Mouse (Mus musculus) intestine, postnatal 0 days (tissue): Measurements from ENCODE around the gene Paox. TPM values are rescaled to one million over a fixed set of nuclear protein-coding genes. Genes with fewer than 3 reads are reported as not detected.

Experiments
- ATAC-seq: fragments of 200-750 bp; cut with Nextera tagmentation; 2 replicates; pipeline ENCODE4 v1.8.0; 2017; ENCODE audit warnings: mild to moderate bottlenecking, moderate TSS enrichment, moderate library complexity
- H3K27ac ChIP-seq: fragments of 300-500 bp; sonication (generic); 2 replicates; pipeline ENCODE4 v1.5.1; 2014; ENCODE audit warnings: mild to moderate bottlenecking, low read depth, low read length, moderate library complexity
- H3K27me3 ChIP-seq: fragments of 300-500 bp; sonication (generic); replicated peaks from 2 replicates; pipeline ENCODE4 v1.6.1; 2014; ENCODE audit warnings: low read length, mixed read lengths; ENCODE audit not compliant: control insufficient read depth, insufficient read depth
- H3K36me3 ChIP-seq: fragments of 300-500 bp; sonication (generic); 2 replicates; pipeline ENCODE4 v1.6.1; 2014; ENCODE audit warnings: mild to moderate bottlenecking, moderate library complexity; ENCODE audit not compliant: control insufficient read depth, insufficient read depth
- H3K4me1 ChIP-seq: fragments of 300-500 bp; sonication (generic); replicated peaks from 2 replicates; pipeline ENCODE4 v1.6.1; 2014; ENCODE audit warnings: antibody characterized with exemption, low read length, mixed read lengths; ENCODE audit not compliant: control insufficient read depth, insufficient read depth
- H3K4me2 ChIP-seq: fragments of 300-500 bp; sonication (generic); replicated peaks from 2 replicates; pipeline ENCODE4 v1.6.1; 2014; ENCODE audit warnings: low read depth, mild to moderate bottlenecking, moderate library complexity
- H3K4me3 ChIP-seq: fragments of 300-500 bp; sonication (generic); 2 replicates; pipeline ENCODE4 v1.5.1; 2014; ENCODE audit warnings: low read depth, low read length
- H3K9ac ChIP-seq: fragments of 300-500 bp; sonication (generic); 2 replicates; pipeline ENCODE4 v1.6.1; 2014; ENCODE audit warnings: mild to moderate bottlenecking, low read depth, low read length
- H3K9me3 ChIP-seq: fragments of 300-500 bp; sonication (generic); 2 replicates; pipeline ENCODE4 v1.6.1; 2016; ENCODE audit warnings: mixed run types; ENCODE audit not compliant: control insufficient read depth
- CTCF ChIP-seq: sonication (generic); IDR thresholded peaks from 2 replicates; pipeline ENCODE4 v1.5.1; 2016; ENCODE audit warnings: low read depth, mild to moderate bottlenecking, control low read depth, antibody characterized with exemption, moderate library complexity
- WGBS: fragments of 180-500 bp; shearing (Covaris S2); extraction: QIAGEN DNeasy Blood & Tissue Kit; methylation state at CpG from one replicate; pipeline ENCODE4 v1.1.7; 2014; 5-methylcytosine and 5-hydroxymethylcytosine counted together
- polyA plus RNA-seq: library from polyadenylated mRNA; unstranded; fragments of >200 nt; fragmentation: Nextera tagmentation; extraction: Ambion mirVana; gene quantifications from 2 replicates; pipeline ENCODE4 v1.2.1, GENCODE M21; 2015

The Paox gene
- polyA plus RNA-seq, 1 experiment from 2014 or later = 25.8 TPM

DNA sequence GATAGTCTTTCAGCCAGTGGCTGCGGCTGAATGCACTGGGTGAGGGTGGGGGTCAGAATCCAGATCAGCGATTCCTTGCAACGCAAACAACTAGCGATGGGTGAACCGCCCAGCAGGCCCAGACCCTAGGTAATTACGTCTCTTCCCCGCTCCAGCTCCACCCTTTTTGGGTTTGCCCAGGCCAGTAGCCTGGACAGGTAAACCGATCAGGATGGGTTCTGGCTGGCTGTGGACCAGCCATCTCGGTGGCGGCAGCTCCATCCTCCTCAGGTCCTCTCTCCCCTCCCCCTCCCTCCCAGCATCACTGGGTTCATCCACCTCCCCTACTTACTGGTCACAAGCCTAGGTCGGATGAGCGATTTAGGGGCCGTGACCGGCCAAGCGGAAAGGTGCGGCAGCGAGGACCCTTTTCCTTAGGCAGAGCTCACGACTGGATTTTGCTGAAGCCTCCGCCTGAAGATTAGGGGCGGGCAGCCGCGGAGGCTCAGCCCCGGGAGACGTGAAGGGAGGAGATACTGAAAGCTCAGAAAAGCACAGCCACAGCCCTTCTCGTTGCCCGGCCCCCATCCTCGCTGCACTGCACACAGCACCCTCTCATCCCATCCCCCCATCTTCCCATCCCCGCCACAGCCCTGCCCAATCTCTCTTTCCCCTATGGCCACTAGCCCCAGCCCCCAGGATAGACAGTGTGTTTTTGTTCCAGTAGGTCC, 38.8 kb downstream of the Paox start, which contains the start of gene Sprn:
Gene Sprn, minus strand, starts transcription at position 660 of the 710 bp plus-strand sequence.
- H3K9ac ChIP-seq = no peak within 1 kb of the TSS
- H3K4me1 ChIP-seq = no peaks in the 10 kb centered on the region
- no peak within 1 kb of the TSS for H3K27ac ChIP-seq
- H3K36me3 ChIP-seq = no peaks in the 10 kb centered on the region
- whole genome bisulfite sequencing = 4% methylated on average over 28 of the region's 28 CpGs
- no peaks in the 10 kb centered on the region for H3K9me3 ChIP-seq
- peaks cover 18% of the 10 kb centered on the region for H3K27me3 ChIP-seq
- peak within 1 kb of the TSS; percentile 20 for H3K4me3 ChIP-seq
- TF ChIP-seq CTCF = no peak
- H3K4me2 ChIP-seq = peak within 1 kb of the TSS; percentile 30
- no peak for ATAC-seq

DNA sequence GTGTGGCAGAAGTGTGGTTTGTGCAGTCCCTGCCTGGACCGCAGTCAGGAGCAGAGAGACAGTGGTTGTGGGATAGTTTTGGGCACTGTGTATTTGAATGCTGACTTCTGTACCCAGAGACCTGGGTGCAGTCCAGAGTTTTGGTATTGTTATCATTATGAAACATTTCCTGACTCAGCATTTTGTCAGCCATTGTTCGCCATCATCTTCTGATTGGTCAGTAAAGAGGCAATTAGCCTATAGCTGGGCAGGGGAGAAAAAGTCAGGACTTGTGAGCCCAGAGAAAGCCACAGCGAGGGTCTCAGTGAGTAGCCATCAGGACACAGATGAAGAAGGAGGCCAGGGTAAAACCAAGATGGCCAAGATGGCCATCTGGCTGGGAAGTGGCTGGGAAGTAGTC, 44.8 kb downstream of the Paox start:
- no peak overlapping the region for H3K9ac ChIP-seq
- H3K36me3 ChIP-seq = no peaks in the 10 kb centered on the region
- ATAC-seq = no peak
- no peak for TF ChIP-seq CTCF
- no peaks in the 10 kb centered on the region for H3K9me3 ChIP-seq
- H3K4me1 ChIP-seq = no peaks in the 10 kb centered on the region
- peaks cover 1% of the 10 kb centered on the region; the same call in 1 of the 2 replicates for H3K27me3 ChIP-seq
- no peak overlapping the region for H3K27ac ChIP-seq
- H3K4me2 ChIP-seq = no peak overlapping the region
- no peak overlapping the region for H3K4me3 ChIP-seq
- 81% methylated on average over 3 of the region's 3 CpGs for WGBS

DNA sequence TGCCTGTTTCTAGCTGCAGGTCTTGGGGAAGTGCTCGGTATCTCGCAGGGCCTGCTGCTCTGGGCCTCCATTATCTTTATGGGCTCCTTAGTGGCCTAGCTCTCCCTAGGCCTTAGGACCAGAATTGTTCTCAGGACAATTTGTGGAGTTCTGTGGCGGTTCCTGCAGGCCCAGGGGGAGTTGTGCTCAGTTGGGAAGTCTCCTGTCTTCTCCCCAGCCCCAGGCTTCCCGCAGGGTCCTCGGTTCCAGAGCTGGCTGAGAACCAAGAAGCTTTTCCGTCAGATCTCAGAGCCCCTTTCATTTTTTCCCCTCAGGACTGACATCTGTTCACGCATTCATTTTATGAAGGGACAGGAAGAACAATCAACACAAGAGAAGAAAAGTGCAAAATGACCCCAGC, 49.1 kb downstream of the Paox start, which contains the start of gene Olfr522:
Gene Olfr522, minus strand, starts transcription at position 101 of the 400 bp plus-strand sequence.
- ATAC-seq = no peak
- 65% methylated on average over 7 of the region's 7 CpGs for WGBS
- Histone ChIP-seq H3K27ac (no peak within 1 kb of the TSS), H3K36me3 (no peaks in the 10 kb centered on the region), H3K4me2 (no peak within 1 kb of the TSS), H3K9me3 (no peaks in the 10 kb centered on the region), H3K27me3 (no peaks in the 10 kb centered on the region), H3K9ac (no peak within 1 kb of the TSS), H3K4me3 (no peak within 1 kb of the TSS), H3K4me1 (no peaks in the 10 kb centered on the region)
- no peak for TF ChIP-seq CTCF

DNA sequence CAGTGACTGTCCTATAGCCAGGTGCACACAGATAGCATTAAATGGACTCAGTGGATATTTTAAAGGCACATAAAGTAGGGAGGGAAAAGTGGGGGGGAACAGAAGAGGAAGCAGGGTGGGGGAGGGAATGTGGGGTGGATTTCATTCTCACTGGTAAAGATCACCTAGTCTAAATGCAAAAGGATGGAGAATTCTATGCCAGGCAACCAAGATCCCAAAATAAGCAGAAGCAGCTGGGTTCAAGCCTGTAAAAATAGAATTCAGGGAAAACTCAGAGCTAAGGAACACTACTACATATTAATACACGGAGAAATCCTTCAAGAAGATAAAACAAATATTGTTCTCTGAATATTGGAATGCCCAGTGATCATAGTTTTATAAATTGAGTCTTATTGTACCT, 52.4 kb downstream of the Paox start:
- Histone ChIP-seq H3K4me3 (no peak overlapping the region), H3K36me3 (no peaks in the 10 kb centered on the region), H3K9me3 (no peaks in the 10 kb centered on the region), H3K27ac (no peak overlapping the region), H3K4me1 (no peaks in the 10 kb centered on the region), H3K4me2 (no peak overlapping the region), H3K27me3 (no peaks in the 10 kb centered on the region), H3K9ac (no peak overlapping the region)
- TF ChIP-seq CTCF = no peak
- WGBS = 79% methylated on average over 1 of the region's 1 CpGs
- ATAC-seq = no peak

DNA sequence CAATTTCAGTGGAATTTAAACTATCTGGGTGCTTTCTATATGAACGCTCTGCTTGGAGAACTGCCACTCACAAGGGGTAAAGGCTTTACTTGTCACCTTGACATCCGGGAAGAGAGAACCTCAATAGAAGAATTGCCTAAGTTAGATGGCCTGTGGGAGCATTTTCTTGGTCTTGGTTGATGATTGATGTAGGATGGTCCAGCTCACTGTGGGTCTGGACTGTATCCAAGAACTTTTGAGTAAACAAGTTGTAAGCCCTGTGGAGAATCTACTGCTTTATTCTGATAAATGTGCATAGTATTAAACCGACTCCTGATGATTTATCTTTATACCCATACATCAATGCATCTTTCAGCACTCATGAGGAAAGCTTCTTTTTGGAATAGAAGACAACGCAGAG, 53.8 kb downstream of the Paox start:
- ATAC-seq = no peak
- WGBS = 71% methylated on average over 4 of the region's 4 CpGs

DNA sequence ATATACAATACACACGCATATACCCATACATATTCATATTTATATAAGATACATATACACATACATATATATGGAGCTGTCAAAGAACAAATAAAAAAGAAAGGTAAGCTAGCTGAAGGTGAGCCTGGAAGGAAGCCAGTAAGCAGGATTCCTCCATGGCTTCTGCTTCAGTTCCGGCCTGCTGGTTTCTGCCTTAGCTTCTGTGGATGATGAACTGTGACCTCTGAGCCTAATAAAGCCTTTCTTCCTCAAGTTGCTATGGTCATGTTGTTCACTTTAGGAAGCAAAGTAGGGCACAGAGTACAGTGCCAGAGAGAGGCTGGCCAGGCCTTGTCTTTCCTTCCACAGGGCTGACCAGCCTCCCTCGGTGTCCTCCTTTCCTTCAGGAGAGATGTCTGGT, 55.3 kb downstream of the Paox start:
- H3K4me2 ChIP-seq = no peak overlapping the region
- H3K4me3 ChIP-seq = no peak overlapping the region
- no peak overlapping the region for H3K27ac ChIP-seq
- H3K27me3 ChIP-seq = no peaks in the 10 kb centered on the region
- H3K9ac ChIP-seq = no peak overlapping the region
- no peaks in the 10 kb centered on the region for H3K4me1 ChIP-seq
- WGBS = 86% methylated on average over 3 of the region's 3 CpGs
- no peaks in the 10 kb centered on the region for H3K36me3 ChIP-seq
- H3K9me3 ChIP-seq = no peaks in the 10 kb centered on the region
- no peak for ATAC-seq
- TF ChIP-seq CTCF = no peak

More for the DNA sequence above, 53.8 kb downstream of the Paox start:
- no peak overlapping the region for H3K4me3 ChIP-seq
- H3K4me1 ChIP-seq = no peaks in the 10 kb centered on the region
- H3K4me2 ChIP-seq = no peak overlapping the region
- H3K27ac ChIP-seq = no peak overlapping the region
- no peaks in the 10 kb centered on the region for H3K27me3 ChIP-seq
- TF ChIP-seq CTCF = no peak
- no peaks in the 10 kb centered on the region for H3K9me3 ChIP-seq
- H3K36me3 ChIP-seq = no peaks in the 10 kb centered on the region
- H3K9ac ChIP-seq = no peak overlapping the region

DNA sequence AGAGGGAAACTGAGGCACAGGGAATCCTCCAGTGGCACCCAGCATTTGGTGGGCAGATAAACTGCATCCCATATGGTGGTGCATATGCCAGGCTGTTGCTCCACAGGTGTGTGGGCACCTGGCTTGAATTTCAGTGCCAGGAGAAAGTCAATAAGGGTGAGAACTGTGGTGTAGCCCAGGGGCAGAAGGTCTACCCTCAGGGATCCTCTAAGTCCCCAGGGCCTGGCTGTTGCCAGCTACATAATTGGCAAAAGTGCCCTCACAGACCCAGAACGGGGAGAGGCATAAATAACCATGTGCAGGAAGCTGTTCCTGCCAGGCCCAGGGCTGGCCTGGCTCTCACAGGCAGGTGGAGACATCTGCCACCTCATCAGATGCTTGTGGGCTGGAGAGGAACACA, 57.3 kb downstream of the Paox start, which contains the start of gene Olfr523:
Gene Olfr523, plus strand, starts transcription at position 282 of the 400 bp plus-strand sequence.
- H3K4me2 ChIP-seq = no peak within 1 kb of the TSS

More for the DNA sequence above, 57.3 kb downstream of the Paox start, which contains the start of gene Olfr523:
- 48% methylated on average over 1 of the region's 1 CpGs for WGBS
- Histone ChIP-seq H3K27me3 (no peaks in the 10 kb centered on the region), H3K9me3 (no peaks in the 10 kb centered on the region), H3K4me1 (no peaks in the 10 kb centered on the region), H3K9ac (no peak within 1 kb of the TSS), H3K36me3 (no peaks in the 10 kb centered on the region), H3K4me3 (no peak within 1 kb of the TSS), H3K27ac (no peak within 1 kb of the TSS)
- no peak for TF ChIP-seq CTCF
- ATAC-seq = no peak
